Mouse (Mus musculus) E14TG2a.4 (cell line): ENCODE results near the gene Efna4.

Experiments used
- H3K27me3 ChIP-seq: 2 replicates; pipeline ENCODE4 v1.6.1; 2014; ENCODE audit warnings: low read length, control low read depth; ENCODE audit not compliant: insufficient read depth
- H3K36me3 ChIP-seq: 2 replicates; pipeline ENCODE4 v1.6.1; 2014; ENCODE audit warnings: low read length, control low read depth; ENCODE audit not compliant: insufficient read depth
- H3K4me1 ChIP-seq: replicated peaks from 2 replicates; pipeline ENCODE4 v1.6.1; 2014; ENCODE audit warnings: low read depth, low read length, control low read depth
- H3K4me3 ChIP-seq: replicated peaks from 2 replicates; pipeline ENCODE4 v1.5.1; 2014; ENCODE audit warnings: mild to moderate bottlenecking, low read length
- H3K9me3 ChIP-seq: 2 replicates; pipeline ENCODE4 v1.6.1; 2014; ENCODE audit warnings: low read length, control low read depth
- CTCF ChIP-seq: conservative IDR thresholded peaks from 2 replicates; pipeline ENCODE4 v1.5.1; 2014; ENCODE audit warnings: low read length
- NANOG ChIP-seq: IDR thresholded peaks from 2 replicates; pipeline ENCODE4 v1.6.1; 2014; ENCODE audit warnings: borderline replicate concordance, low read length, mixed read lengths
- POU5F1 ChIP-seq: IDR thresholded peaks from 2 replicates; pipeline ENCODE4 v1.6.1; 2014; ENCODE audit warnings: low read length, borderline replicate concordance

Efna4 gene

DNA sequence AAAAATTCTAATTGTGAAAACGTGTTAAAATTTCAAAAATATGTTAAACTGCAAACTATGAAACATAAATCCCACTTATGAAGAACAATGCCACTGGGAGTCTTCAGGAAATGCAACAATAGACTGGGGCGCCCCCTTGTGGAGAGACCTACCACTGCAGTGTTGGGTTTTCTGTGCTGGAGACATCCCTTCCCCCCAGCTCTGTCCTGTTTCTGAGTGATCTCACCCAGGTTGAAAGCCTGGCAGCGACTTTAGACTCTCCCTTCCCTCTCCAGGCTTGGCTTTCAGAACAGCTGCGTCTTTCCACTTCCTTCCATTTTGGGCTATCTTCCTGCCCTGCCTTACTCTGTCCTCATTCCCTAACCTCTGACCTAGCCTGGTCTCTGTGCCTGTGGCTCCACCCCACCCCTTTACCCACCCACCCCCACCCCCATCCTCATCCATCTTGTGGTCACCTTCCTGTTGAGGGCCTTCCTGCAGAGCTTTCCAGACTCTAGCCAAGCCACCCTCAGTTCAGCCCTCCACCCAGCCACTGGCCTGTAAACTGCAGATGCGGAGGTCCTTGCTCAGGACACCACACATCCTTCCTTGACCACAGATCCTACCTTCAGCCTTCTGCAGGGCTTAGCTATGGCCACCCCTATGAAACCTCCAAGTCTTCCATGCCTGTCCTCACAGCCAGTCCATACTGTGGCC lies 17.1 kb upstream of the Efna4 start:
- H3K4me1 ChIP-seq, result peaks cover 52% of the 10 kb centered on the region

DNA sequence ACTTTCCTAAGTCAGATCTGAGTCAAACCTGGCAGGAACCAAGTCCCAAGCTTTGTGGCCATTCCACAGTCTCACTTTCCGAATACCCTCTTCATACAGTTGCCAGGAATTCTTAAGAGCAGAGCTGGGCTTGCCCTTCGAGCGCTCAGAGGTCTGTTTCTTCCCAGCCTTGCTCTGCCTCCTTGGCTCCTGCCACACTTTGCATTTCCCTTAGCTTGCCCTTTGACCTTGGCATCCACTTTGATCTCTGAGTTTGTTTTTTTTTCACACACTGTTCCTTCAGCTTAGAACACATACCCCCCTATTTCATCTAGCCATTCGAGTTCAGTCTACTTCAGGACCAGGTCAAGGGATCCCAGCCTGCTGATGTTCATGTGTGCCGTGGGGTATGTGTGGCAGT lies 13.4 kb upstream of the Efna4 start:
- Histone ChIP-seq H3K4me3 (no peak overlapping the region), H3K36me3 (peaks cover 19% of the 10 kb centered on the region), H3K9me3 (no peaks in the 10 kb centered on the region), H3K27me3 (peaks cover 81% of the 10 kb centered on the region), H3K4me1 (peaks cover 58% of the 10 kb centered on the region)
- TF ChIP-seq CTCF (no peak), NANOG (no peak), POU5F1 (no peak)

More for the DNA sequence above, 17.1 kb upstream of the Efna4 start:
- no peaks in the 10 kb centered on the region for H3K9me3 ChIP-seq
- H3K36me3 ChIP-seq, result no peaks in the 10 kb centered on the region
- H3K27me3 ChIP-seq, result peaks cover 86% of the 10 kb centered on the region
- H3K4me3 ChIP-seq, result no peak overlapping the region
- TF ChIP-seq NANOG (no peak), CTCF (peak; percentile 98)

GRCm38 (mm10) chr3:89349869-89350501 lies 12.2 kb upstream of the Efna4 start, which contains the start of gene Adam15:
TSS of gene Adam15 (minus strand) at chr3:89349996.
- peaks cover 69% of the 10 kb centered on the region for H3K27me3 ChIP-seq
- H3K9me3 ChIP-seq, result no peaks in the 10 kb centered on the region
- peak within 1 kb of the TSS; percentile 93 for H3K4me3 ChIP-seq
- TF ChIP-seq POU5F1, result no peak
- no peak for TF ChIP-seq CTCF
- TF ChIP-seq NANOG, result no peak
- H3K4me1 ChIP-seq, result peaks cover 51% of the 10 kb centered on the region
- peaks cover 29% of the 10 kb centered on the region for H3K36me3 ChIP-seq

DNA sequence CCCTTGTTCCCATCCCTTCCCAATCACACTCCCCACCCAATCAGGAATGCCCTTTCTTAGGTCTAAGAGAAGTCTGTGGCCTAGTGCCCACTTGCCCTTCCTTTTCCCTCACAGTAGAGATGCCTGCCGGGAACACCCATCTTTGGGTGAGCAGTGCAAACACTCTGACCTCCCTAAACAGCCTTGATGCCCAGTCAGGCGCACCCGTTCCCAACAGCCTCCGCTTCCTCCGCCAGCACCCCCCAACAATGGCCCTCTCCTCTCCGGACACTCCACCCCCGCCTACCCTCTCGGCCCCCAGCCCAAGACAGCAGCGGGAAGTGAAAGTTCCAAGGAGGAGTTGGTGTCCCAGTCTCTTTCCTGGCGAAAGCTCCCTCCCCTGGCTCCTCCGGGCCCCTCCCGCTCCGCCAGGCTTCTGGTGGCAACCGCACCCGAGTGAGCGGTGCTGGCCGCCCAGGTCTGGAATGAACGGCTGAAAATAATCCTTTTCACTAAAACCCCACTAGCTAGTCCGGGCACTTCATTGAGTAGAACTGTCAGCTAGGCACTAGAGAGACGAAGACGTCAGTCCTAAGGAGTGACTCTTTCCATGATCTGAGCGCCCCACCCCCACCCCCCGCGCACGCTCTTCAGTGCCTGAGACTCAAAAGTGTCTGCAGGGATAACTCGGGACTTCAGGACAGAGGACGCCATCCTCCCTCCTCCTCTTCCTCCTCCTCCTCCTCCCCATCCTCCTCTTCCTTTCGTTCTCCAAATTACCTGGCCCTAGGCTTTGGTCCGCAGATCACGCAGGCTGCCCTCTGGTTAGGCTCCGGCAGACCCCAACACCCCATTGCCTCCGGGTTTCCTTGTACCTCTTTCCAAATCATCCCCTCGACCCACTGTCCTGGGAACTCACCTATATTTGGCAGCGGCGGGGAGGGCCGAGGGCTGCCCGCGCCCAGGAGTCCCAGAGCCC lies 11.4 kb upstream of the Efna4 start:
- peaks cover 67% of the 10 kb centered on the region for H3K27me3 ChIP-seq
- peaks cover 44% of the 10 kb centered on the region for H3K4me1 ChIP-seq
- TF ChIP-seq CTCF, result no peak
- no peak for TF ChIP-seq POU5F1
- TF ChIP-seq NANOG, result no peak
- no peaks in the 10 kb centered on the region for H3K9me3 ChIP-seq
- H3K36me3 ChIP-seq, result peaks cover 37% of the 10 kb centered on the region
- peak overlapping the region; percentile 93 for H3K4me3 ChIP-seq

DNA sequence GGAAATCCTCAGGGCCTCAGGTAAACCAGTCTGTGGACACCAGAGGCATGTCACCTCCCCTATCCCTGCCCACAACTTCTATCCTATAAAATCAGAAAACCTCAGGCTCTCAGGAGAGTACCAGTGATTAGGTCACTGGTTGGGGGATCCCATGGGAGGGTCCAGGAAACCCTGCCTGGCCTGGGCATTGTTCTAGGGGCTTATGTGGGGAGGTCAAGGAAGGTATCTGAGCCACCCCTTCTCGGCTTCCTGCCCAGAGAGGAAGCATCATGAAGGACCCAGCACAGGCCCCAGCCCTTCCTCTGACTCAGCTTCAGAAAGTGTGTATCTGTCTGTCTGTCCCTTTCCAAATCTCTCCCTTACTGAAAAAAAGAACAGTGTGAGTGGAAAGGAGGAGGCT lies 10.1 kb upstream of the Efna4 start:
- Histone ChIP-seq H3K4me3 (no peak overlapping the region), H3K36me3 (peaks cover 50% of the 10 kb centered on the region), H3K4me1 (peaks cover 33% of the 10 kb centered on the region), H3K9me3 (no peaks in the 10 kb centered on the region), H3K27me3 (peaks cover 55% of the 10 kb centered on the region)
- TF ChIP-seq CTCF (no peak), POU5F1 (no peak), NANOG (no peak)

GRCm38 (mm10) chr3:89346815-89347540 lies 9.2 kb upstream of the Efna4 start:
- peaks cover 30% of the 10 kb centered on the region for H3K4me1 ChIP-seq
- no peak overlapping the region for H3K4me3 ChIP-seq
- peaks cover 45% of the 10 kb centered on the region for H3K27me3 ChIP-seq
- H3K36me3 ChIP-seq, result peaks cover 59% of the 10 kb centered on the region
- no peaks in the 10 kb centered on the region for H3K9me3 ChIP-seq
- no peak for TF ChIP-seq NANOG
- no peak for TF ChIP-seq CTCF
- no peak for TF ChIP-seq POU5F1

DNA sequence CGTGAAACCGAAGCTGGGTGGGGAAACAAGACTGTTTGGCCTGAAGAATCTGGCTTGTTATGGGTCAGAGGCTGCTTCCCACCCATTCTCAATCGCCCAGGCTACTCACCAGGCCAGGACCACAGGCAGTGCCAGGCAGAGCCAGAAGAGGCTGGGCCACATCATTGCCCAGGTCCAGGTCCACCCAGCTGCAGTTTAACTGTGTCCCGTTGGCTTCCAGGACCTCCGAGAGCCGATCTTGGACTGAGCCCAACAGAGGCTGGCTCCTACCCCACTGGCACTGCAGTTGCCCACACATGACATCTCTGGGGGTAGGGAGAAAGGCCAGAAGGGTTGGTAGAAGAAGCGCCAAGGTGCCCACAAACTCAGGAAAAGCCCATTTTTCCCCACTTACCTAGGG lies 5.5 kb upstream of the Efna4 start:
- H3K27me3 ChIP-seq, result peaks cover 15% of the 10 kb centered on the region
- no peaks in the 10 kb centered on the region for H3K9me3 ChIP-seq
- peaks cover 72% of the 10 kb centered on the region for H3K36me3 ChIP-seq

More for the DNA sequence above, 5.5 kb upstream of the Efna4 start:
- Histone ChIP-seq H3K4me3 (no peak overlapping the region), H3K4me1 (peaks cover 37% of the 10 kb centered on the region)
- TF ChIP-seq POU5F1, result no peak
- TF ChIP-seq NANOG, result no peak
- TF ChIP-seq CTCF, result no peak
